Mouse (Mus musculus) midbrain, embryonic 12.5 days (tissue): ENCODE data around the gene Adgrg5. TPM values are rescaled to one million over a fixed set of nuclear protein-coding genes. Genes with fewer than 3 reads are reported as not detected.

Experiments used
- ATAC-seq: fragments of 200-750 bp; cut with Nextera tagmentation; 2 replicates; pipeline ENCODE4 v1.8.0; 2017; ENCODE audit warnings: low read depth, moderate TSS enrichment, moderate library complexity; ENCODE audit not compliant: low FRiP score
- H3K27ac ChIP-seq: fragments of 300-500 bp; sonication (generic); replicated peaks from 2 replicates; pipeline ENCODE4 v1.5.1; 2016; ENCODE audit warnings: mild to moderate bottlenecking
- H3K27me3 ChIP-seq: fragments of 300-500 bp; sonication (generic); 2 replicates; pipeline ENCODE4 v1.6.1; 2016; ENCODE audit warnings: mild to moderate bottlenecking
- H3K36me3 ChIP-seq: fragments of 300-500 bp; sonication (generic); 2 replicates; pipeline ENCODE4 v1.6.1; 2016
- H3K4me1 ChIP-seq: fragments of 300-500 bp; sonication (generic); 2 replicates; pipeline ENCODE4 v1.6.1; 2016
- H3K4me2 ChIP-seq: fragments of 300-500 bp; sonication (generic); replicated peaks from 2 replicates; pipeline ENCODE4 v1.6.1; 2016; ENCODE audit warnings: mild to moderate bottlenecking, moderate library complexity
- H3K4me3 ChIP-seq: fragments of 300-500 bp; sonication (generic); 2 replicates; pipeline ENCODE4 v1.5.1; 2016; ENCODE audit warnings: mild to moderate bottlenecking
- H3K9ac ChIP-seq: fragments of 300-500 bp; sonication (generic); replicated peaks from 2 replicates; pipeline ENCODE4 v1.6.1; 2016; ENCODE audit warnings: mild to moderate bottlenecking, moderate library complexity
- H3K9me3 ChIP-seq: fragments of 300-500 bp; sonication (generic); 2 replicates; pipeline ENCODE4 v1.6.1; 2016; ENCODE audit warnings: mild to moderate bottlenecking
- WGBS: fragments of 180-500 bp; shearing (Covaris S2); methylation state at CpG from one replicate; pipeline ENCODE4 v1.1.7; 2016; 5-methylcytosine and 5-hydroxymethylcytosine counted together
- polyA plus RNA-seq: library from polyadenylated mRNA; unstranded; fragments of >200 nt; fragmentation: Nextera tagmentation; extraction: Ambion mirVana; gene quantifications from 2 replicates; pipeline ENCODE4 v1.2.1, GENCODE M21; 2016

Gene Adgrg5
- polyA plus RNA-seq, 1 experiment from 2014 or later, result 0.09 TPM

DNA sequence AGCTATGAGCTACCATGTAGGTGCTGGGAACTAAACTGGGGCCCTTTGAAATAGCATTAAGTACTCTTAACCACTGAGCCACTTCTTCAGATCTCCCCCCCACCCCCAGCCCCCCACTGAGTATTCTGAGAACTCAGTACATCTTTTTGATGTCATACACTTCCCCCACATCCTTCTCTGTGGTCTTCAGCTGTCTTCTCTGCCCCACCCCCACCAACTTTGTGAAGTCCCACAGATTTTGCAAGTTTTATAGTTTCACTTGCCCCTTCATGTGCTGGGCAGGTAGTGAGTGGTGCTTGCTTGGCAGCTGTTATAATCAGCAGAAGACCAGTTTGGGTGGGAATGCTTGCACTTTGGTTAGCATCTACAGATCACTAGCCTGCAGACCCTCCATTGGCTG lies 4.2 kb upstream of the Adgrg5 start:
- Histone ChIP-seq H3K4me3 (no peak overlapping the region), H3K9ac (no peak overlapping the region), H3K27ac (no peak overlapping the region), H3K9me3 (no peaks in the 10 kb centered on the region), H3K4me2 (no peak overlapping the region), H3K27me3 (peaks cover 35% of the 10 kb centered on the region), H3K4me1 (peaks cover 23% of the 10 kb centered on the region), H3K36me3 (no peaks in the 10 kb centered on the region)
- no peak for ATAC-seq

DNA sequence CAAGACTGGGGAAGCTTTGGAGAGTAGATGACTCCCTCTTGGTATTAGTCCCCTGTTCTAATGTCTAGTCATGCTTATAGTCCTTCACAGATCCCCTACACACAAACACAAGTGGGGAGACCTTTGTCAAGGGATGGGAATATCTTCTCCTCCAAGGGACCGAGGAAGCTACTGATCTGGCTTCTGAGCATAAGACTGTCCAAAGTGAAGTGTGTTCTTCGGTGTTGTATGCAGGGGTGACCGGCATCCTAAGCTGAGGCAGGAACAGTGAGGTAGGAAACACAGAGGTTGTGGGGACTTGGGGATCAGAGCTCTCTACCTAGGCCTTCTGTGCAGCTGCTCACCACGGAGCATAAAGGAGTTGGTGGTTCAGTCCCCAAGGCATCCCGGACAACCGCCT lies 1.3 kb upstream of the Adgrg5 start:
- no peaks in the 10 kb centered on the region for H3K9me3 ChIP-seq
- WGBS, result 68% methylated on average over 6 of the region's 6 CpGs
- ATAC-seq, result no peak
- H3K27me3 ChIP-seq, result peaks cover 13% of the 10 kb centered on the region
- no peaks in the 10 kb centered on the region for H3K36me3 ChIP-seq
- H3K4me3 ChIP-seq, result no peak overlapping the region
- no peak overlapping the region for H3K27ac ChIP-seq
- no peak overlapping the region for H3K9ac ChIP-seq
- H3K4me2 ChIP-seq, result no peak overlapping the region
- H3K4me1 ChIP-seq, result peaks cover 7% of the 10 kb centered on the region; the same call in 1 of the 2 replicates

DNA sequence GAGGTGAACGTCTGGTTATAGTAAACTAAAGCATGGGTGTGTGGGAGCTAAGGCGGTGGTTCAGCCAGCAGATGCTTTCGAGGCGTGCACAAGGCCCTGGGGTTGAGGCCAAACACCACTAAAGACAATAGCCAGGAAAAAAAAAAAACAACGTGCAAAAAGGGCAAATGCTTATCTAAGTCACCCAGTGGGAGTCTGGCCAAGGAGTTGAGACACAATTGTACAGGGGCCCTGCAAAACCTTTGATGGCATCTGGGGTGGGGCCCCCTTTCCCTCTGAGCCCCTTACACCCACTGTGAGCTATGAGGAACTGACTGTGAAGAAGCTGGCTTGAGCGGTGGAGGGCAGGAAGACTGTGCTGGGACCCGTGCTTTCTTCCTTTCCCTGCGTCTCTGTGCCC lies 892 bp upstream of the Adgrg5 start:
- Histone ChIP-seq H3K9ac (no peak overlapping the region), H3K36me3 (no peaks in the 10 kb centered on the region), H3K27me3 (peaks cover 10% of the 10 kb centered on the region), H3K4me1 (peaks cover 4% of the 10 kb centered on the region; the same call in 1 of the 2 replicates), H3K4me2 (no peak overlapping the region), H3K9me3 (no peaks in the 10 kb centered on the region), H3K27ac (no peak overlapping the region), H3K4me3 (no peak overlapping the region)
- ATAC-seq, result no peak
- WGBS, result 30% methylated on average over 8 of the region's 8 CpGs

DNA sequence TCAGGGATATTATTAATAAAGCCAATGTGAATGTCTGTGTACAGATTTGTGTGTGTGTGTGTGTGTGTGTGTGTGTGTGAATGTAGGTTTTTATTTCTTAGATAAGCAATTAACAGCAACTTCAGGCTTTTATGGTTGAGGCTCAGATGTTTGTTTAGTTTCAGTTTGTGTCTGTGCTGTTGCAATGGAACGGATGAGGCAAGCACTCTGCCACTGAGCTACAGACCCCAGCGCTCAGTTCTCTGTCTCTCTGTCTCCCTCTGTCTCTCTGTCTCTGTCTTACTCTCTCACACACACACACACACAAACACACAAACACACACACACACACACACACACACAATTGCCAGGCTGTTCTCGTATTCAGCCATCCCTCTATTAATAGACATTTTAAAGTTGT lies 4.7 kb downstream of the Adgrg5 start:
- H3K4me3 ChIP-seq, result no peak overlapping the region
- ATAC-seq, result no peak
- no peaks in the 10 kb centered on the region for H3K9me3 ChIP-seq
- H3K4me1 ChIP-seq, result no peaks in the 10 kb centered on the region
- H3K9ac ChIP-seq, result no peak overlapping the region
- H3K27me3 ChIP-seq, result no peaks in the 10 kb centered on the region; the same call in 1 of the 2 replicates
- no peak overlapping the region for H3K4me2 ChIP-seq
- 77% methylated on average over 3 of the region's 3 CpGs for WGBS
- H3K27ac ChIP-seq, result no peak overlapping the region
- no peaks in the 10 kb centered on the region for H3K36me3 ChIP-seq

DNA sequence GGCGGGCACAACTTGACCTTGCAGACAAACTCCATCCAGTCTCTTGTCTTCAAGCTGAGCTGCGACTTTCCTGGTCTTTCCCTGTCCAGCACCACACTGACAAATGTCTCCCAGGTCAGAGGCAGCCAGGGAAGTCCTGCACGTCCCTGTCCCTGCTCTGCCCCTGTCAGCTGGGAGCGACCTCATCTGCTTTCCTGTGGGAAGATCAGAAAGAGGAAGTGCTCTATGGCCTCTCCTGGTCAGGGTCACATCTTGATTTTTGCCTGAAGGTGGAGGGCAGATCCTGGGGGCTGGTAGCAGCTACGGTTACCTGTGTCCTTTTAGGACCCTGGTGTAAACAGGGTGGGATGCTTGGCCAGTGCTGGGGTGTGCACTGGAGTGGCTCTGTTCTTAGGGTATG lies 10.4 kb downstream of the Adgrg5 start:
- 65% methylated on average over 5 of the region's 5 CpGs for WGBS
- H3K9ac ChIP-seq, result no peak overlapping the region
- no peaks in the 10 kb centered on the region; the same call in 1 of the 2 replicates for H3K27me3 ChIP-seq
- no peaks in the 10 kb centered on the region for H3K4me1 ChIP-seq
- no peaks in the 10 kb centered on the region for H3K36me3 ChIP-seq
- no peak overlapping the region for H3K4me3 ChIP-seq
- no peak overlapping the region for H3K27ac ChIP-seq
- ATAC-seq, result no peak
- H3K9me3 ChIP-seq, result no peaks in the 10 kb centered on the region
- H3K4me2 ChIP-seq, result no peak overlapping the region

DNA sequence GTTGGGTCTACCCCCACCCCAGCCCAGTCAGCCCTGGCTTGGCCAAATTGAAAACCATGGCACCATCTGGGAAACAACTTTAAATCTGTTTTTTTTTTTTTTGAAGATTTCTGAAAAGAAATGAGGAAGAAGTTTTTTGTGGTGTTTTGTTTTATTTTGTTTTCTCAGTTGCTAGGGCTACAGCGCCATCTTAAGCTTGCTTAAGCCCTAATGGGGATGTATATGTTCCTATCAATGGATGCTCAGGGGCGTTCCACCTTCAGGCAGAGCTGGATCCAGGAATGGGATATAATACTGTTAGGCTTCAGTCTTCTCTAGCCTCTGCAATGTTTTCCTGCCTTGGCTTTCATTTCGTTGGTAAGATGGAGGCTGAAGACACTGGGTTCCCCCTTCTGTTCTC lies 11.7 kb downstream of the Adgrg5 start:
- H3K9ac ChIP-seq, result no peak overlapping the region
- no peaks in the 10 kb centered on the region for H3K36me3 ChIP-seq
- no peak overlapping the region for H3K4me3 ChIP-seq
- no peaks in the 10 kb centered on the region for H3K4me1 ChIP-seq
- no peak overlapping the region for H3K27ac ChIP-seq
- ATAC-seq, result no peak
- H3K27me3 ChIP-seq, result no peaks in the 10 kb centered on the region; the same call in 1 of the 2 replicates
- H3K4me2 ChIP-seq, result no peak overlapping the region
- WGBS, result 86% methylated on average over 3 of the region's 3 CpGs
- H3K9me3 ChIP-seq, result no peaks in the 10 kb centered on the region

DNA sequence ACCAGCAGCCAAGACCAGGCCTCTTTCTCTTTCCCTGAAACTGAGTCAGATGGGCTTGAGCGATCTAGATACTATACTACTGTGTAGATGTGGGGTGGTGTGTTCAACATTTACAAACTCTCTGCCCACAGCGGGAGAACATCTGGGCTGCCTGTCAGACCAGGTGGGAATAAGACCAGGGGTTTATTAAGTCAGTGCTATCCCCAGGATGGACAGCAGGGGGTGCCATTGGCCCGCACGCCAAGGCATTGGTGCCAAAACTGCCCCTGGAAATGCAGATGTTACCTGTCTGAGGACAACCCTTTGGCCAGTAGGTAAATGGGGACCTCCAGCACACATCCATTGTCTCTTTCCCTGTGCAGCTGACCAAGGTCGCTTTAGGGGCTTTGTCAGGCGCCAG lies 19.1 kb downstream of the Adgrg5 start:
- Histone ChIP-seq H3K4me2 (no peak overlapping the region), H3K9ac (no peak overlapping the region), H3K27me3 (no peaks in the 10 kb centered on the region), H3K27ac (no peak overlapping the region), H3K4me1 (peaks cover 5% of the 10 kb centered on the region), H3K4me3 (no peak overlapping the region), H3K9me3 (no peaks in the 10 kb centered on the region), H3K36me3 (no peaks in the 10 kb centered on the region)
- WGBS, result 10% methylated on average over 6 of the region's 6 CpGs
- ATAC-seq, result no peak

DNA sequence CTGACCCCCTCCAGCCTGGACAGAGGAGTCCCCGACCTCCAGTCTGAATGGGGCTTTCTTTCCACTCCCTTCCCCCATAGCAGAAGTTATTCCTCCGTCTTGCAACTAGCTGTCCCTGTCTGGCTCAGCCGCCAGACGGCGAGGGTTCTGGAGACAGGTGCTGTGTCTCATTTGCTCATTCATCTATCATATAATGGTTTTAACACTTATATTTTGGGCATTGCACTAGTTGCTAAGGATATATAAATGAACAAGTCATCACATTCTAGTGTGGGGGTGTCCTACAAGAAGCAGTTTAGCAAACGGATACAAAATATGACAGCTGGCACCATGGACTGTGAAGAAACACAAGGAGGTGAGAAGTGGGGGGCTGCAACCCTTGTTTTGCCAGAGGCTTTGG lies 21.7 kb downstream of the Adgrg5 start:
- no peaks in the 10 kb centered on the region for H3K9me3 ChIP-seq
- H3K36me3 ChIP-seq, result no peaks in the 10 kb centered on the region
- no peaks in the 10 kb centered on the region for H3K27me3 ChIP-seq
- no peak overlapping the region for H3K9ac ChIP-seq
- H3K4me2 ChIP-seq, result no peak overlapping the region
- peaks cover 5% of the 10 kb centered on the region for H3K4me1 ChIP-seq
- no peak for ATAC-seq
- no peak overlapping the region for H3K27ac ChIP-seq
- H3K4me3 ChIP-seq, result no peak overlapping the region
- 58% methylated on average over 6 of the region's 6 CpGs for whole genome bisulfite sequencing

DNA sequence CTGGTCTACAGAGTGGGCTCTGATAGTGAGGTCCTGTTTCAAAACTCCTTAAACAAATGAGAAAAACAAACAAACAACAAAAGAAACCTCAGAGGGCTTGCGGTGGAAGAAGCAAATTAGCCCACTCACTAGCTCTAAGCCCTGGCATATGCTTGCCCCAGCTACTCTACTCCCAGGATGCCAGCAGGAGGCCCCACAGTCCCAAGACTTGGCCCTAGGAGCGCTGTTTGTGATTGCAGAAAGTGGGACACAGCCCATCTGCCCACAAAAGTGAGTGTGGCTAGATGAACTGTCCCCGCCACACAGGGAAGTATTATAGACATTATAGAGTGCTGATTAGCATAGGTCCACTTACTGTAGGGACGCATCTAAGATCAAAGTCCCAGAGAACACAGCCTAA lies 24.9 kb downstream of the Adgrg5 start:
- whole genome bisulfite sequencing, result 74% methylated on average over 4 of the region's 4 CpGs
- Histone ChIP-seq H3K4me2 (no peak overlapping the region), H3K4me3 (no peak overlapping the region), H3K27ac (no peak overlapping the region), H3K9ac (no peak overlapping the region), H3K4me1 (peaks cover 5% of the 10 kb centered on the region), H3K36me3 (no peaks in the 10 kb centered on the region), H3K27me3 (no peaks in the 10 kb centered on the region), H3K9me3 (no peaks in the 10 kb centered on the region)
- ATAC-seq, result no peak

DNA sequence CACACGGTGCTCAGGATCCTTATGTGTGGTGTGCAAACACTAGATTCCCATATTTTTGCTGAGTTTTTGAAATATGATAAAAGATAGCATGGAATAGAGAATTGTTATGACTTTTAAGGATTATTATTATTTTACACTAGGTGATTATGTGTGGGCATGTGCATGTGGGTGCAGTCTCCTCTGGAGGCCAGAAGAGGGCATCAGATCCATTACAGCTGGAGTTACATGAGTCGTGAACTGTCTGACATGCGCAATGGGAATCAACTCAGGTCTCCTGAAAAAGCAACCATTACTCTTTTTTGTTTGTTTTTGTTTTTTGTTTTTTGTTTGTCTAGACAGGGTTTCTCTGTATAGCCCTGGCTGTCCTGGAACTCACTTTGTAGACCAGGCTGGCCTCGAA lies 25.5 kb downstream of the Adgrg5 start:
- no peaks in the 10 kb centered on the region for H3K36me3 ChIP-seq
- peaks cover 5% of the 10 kb centered on the region for H3K4me1 ChIP-seq
- no peak overlapping the region for H3K4me2 ChIP-seq
- H3K9me3 ChIP-seq, result no peaks in the 10 kb centered on the region
- H3K9ac ChIP-seq, result no peak overlapping the region
- no peak for ATAC-seq
- WGBS, result 86% methylated on average over 4 of the region's 4 CpGs
- no peak overlapping the region for H3K4me3 ChIP-seq
- no peak overlapping the region for H3K27ac ChIP-seq
- H3K27me3 ChIP-seq, result 0 out of 2 replicates have a peak, but pooled peaks cover under 1% of the 10 kb centered on the region

DNA sequence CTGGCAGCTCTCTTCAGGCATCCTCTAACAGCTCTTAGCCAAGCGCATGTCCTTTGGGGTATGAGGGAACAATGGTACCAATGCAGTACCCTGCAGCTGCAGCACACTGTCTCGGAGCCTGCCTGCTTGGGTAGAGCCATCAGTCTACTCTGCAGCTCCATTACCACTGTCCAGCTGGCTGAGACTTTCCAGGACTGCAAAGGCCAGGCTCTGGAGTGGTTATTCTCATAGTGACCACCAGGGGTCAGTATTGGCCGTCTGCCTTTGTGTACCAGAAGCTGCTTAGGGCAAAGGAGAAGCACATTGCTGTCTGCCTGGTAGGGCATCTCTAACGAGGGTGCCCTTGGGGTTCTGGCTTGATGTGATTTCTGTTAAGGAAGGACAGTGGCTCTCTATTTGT lies 26.6 kb downstream of the Adgrg5 start:
- Histone ChIP-seq H3K36me3 (no peaks in the 10 kb centered on the region), H3K27ac (no peak overlapping the region), H3K4me3 (no peak overlapping the region), H3K4me2 (no peak overlapping the region), H3K4me1 (peaks cover 5% of the 10 kb centered on the region), H3K9me3 (no peaks in the 10 kb centered on the region), H3K9ac (no peak overlapping the region), H3K27me3 (0 out of 2 replicates have a peak, but pooled peaks cover 5% of the 10 kb centered on the region)
- 20% methylated on average over 4 of the region's 4 CpGs for WGBS
- ATAC-seq, result peak; percentile 81

DNA sequence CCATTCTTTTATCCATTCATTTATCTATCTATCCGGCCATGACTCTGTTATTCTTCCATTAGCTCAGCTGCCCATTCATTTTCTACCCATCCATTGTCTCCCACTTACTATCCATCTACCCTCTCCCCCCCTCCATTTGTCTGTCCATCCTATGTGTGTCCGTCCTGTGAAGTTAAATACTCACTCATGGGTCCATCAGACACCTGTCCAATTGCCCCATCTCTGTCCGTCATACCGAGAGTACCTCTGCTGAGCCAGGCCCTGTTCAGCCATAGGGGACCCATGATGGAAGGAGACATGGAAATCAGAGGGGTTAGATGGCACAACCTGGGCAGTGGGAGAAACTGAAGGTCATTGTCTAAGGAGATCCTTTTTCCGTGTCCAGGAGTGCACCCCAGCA lies 27.0 kb downstream of the Adgrg5 start:
- no peak overlapping the region for H3K4me3 ChIP-seq
- ATAC-seq, result no peak
- H3K9ac ChIP-seq, result no peak overlapping the region
- no peak overlapping the region for H3K27ac ChIP-seq
- 76% methylated on average over 5 of the region's 5 CpGs for WGBS
- H3K4me2 ChIP-seq, result no peak overlapping the region
- H3K27me3 ChIP-seq, result 0 out of 2 replicates have a peak, but pooled peaks cover 5% of the 10 kb centered on the region
- H3K9me3 ChIP-seq, result no peaks in the 10 kb centered on the region
- no peaks in the 10 kb centered on the region for H3K36me3 ChIP-seq
- peaks cover 5% of the 10 kb centered on the region for H3K4me1 ChIP-seq

DNA sequence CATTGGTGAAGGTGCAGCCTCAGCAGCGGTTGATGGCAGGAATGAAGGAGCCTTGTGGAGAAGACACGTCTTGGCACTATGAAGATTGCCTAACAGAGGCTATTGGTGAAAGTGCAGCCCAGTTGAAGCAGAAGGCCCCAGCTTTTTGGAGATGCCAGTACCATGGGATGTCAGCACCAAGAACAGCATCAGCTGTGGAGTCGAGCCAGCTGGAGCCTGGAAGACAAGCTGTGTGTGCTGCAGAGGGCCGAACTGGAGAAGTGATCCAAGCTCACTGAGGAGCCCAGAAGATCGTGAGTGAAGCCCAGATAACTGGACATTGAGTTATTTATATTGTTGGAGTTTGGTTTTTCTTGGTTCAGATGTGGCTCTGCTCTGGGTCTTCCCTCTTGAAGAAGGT lies 28.6 kb downstream of the Adgrg5 start:
- H3K36me3 ChIP-seq, result no peaks in the 10 kb centered on the region
- no peak for ATAC-seq
- WGBS, result 79% methylated on average over 5 of the region's 5 CpGs

More for the DNA sequence above, 28.6 kb downstream of the Adgrg5 start:
- no peak overlapping the region for H3K4me2 ChIP-seq
- H3K4me3 ChIP-seq, result no peak overlapping the region
- no peaks in the 10 kb centered on the region for H3K9me3 ChIP-seq
- 0 out of 2 replicates have a peak, but pooled peaks cover 5% of the 10 kb centered on the region for H3K27me3 ChIP-seq
- H3K4me1 ChIP-seq, result no peaks in the 10 kb centered on the region
- H3K27ac ChIP-seq, result no peak overlapping the region
- no peak overlapping the region for H3K9ac ChIP-seq
